Mouse (Mus musculus) neural tube, embryonic 14.5 days (tissue): ENCODE data around the gene Zdhhc20. TPM values are rescaled to one million over a fixed set of nuclear protein-coding genes. Genes with fewer than 3 reads are reported as not detected.
A peak's percentile ranks its signal among the peaks of the same experiment; 100 is the strongest.
"Not testable (repeated sequence)": the region's sequence is repeated elsewhere in the genome, so short reads cannot be mapped to it uniquely, and the experiment has no call there.

Source experiments
- ATAC-seq: fragments of 200-750 bp; cut with Nextera tagmentation; 2 replicates; pipeline ENCODE4 v1.8.0; 2017; ENCODE audit warnings: low read depth, mild to moderate bottlenecking, moderate TSS enrichment, moderate library complexity
- H3K27ac ChIP-seq: fragments of 300-500 bp; sonication (generic); 2 replicates; pipeline ENCODE4 v1.5.1; 2014; ENCODE audit warnings: low read depth, mild to moderate bottlenecking, control low read depth, low read length, moderate library complexity, mixed read lengths
- H3K27me3 ChIP-seq: fragments of 300-500 bp; sonication (generic); 2 replicates; pipeline ENCODE4 v1.6.1; 2014; ENCODE audit warnings: low read length; ENCODE audit not compliant: control insufficient read depth, insufficient read depth
- H3K36me3 ChIP-seq: fragments of 300-500 bp; sonication (generic); 2 replicates; pipeline ENCODE4 v1.6.1; 2014; ENCODE audit warnings: low read length, mixed read lengths; ENCODE audit not compliant: control insufficient read depth, insufficient read depth
- H3K4me1 ChIP-seq: fragments of 300-500 bp; sonication (generic); 2 replicates; pipeline ENCODE4 v1.6.1; 2014; ENCODE audit warnings: low read length; ENCODE audit not compliant: control insufficient read depth, insufficient read depth
- H3K4me2 ChIP-seq: fragments of 300-500 bp; sonication (generic); 2 replicates; pipeline ENCODE4 v1.6.1; 2014; ENCODE audit warnings: mild to moderate bottlenecking, low read depth, low read length, control low read depth
- H3K4me3 ChIP-seq: fragments of 300-500 bp; sonication (generic); 2 replicates; pipeline ENCODE4 v1.5.1; 2014; ENCODE audit warnings: low read depth, low read length, control low read depth, mixed read lengths
- H3K9ac ChIP-seq: fragments of 300-500 bp; sonication (generic); replicated peaks from 2 replicates; pipeline ENCODE4 v1.6.1; 2014; ENCODE audit warnings: low read depth, mild to moderate bottlenecking, control low read depth, low read length, mixed read lengths
- H3K9me3 ChIP-seq: fragments of 300-500 bp; sonication (generic); 2 replicates; pipeline ENCODE4 v1.6.1; 2016; ENCODE audit warnings: low read length; ENCODE audit not compliant: control insufficient read depth
- WGBS: fragments of 180-500 bp; shearing (Covaris S2); extraction: QIAGEN DNeasy Blood & Tissue Kit; methylation state at CpG from one replicate; pipeline ENCODE4 v1.1.7; 2014; 5-methylcytosine and 5-hydroxymethylcytosine counted together
- polyA plus RNA-seq: library from polyadenylated mRNA; unstranded; fragments of >200 nt; fragmentation: Nextera tagmentation; extraction: Ambion mirVana; gene quantifications from 2 replicates; pipeline ENCODE4 v1.2.1, GENCODE M21; 2014

Gene Zdhhc20
- polyA plus RNA-seq, 1 experiment from 2014 or later: 42.8 TPM

DNA sequence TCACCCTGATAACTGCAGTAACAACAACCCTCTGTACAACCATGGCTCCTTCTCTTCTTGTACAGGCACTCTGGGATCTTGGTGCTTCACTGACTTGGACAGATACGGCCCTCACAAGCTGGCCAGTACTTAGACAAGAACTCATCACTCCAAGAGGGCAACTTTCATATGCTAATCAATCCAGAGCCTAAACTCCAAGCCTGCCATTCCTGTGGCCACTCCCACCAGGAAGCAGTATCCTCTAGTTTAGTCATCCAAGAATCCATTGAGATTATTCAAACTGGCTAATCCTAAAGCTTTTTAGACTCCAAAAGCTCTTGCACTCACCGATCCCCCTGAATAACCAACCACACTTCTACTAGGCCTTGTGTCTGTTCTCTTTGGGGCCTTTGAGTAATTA is 37.1 kb downstream of the Zdhhc20 start:
- no peak overlapping the region for H3K27ac ChIP-seq
- no peak for ATAC-seq
- no peaks in the 10 kb centered on the region for H3K9me3 ChIP-seq
- H3K4me3 ChIP-seq: no peak overlapping the region
- H3K4me2 ChIP-seq: no peak overlapping the region
- H3K9ac ChIP-seq: no peak overlapping the region
- no peaks in the 10 kb centered on the region for H3K27me3 ChIP-seq
- H3K4me1 ChIP-seq: no peaks in the 10 kb centered on the region
- H3K36me3 ChIP-seq: peaks cover 12% of the 10 kb centered on the region; the same call in 1 of the 2 replicates
- 89% methylated on average over 2 of the region's 2 CpGs for WGBS

DNA sequence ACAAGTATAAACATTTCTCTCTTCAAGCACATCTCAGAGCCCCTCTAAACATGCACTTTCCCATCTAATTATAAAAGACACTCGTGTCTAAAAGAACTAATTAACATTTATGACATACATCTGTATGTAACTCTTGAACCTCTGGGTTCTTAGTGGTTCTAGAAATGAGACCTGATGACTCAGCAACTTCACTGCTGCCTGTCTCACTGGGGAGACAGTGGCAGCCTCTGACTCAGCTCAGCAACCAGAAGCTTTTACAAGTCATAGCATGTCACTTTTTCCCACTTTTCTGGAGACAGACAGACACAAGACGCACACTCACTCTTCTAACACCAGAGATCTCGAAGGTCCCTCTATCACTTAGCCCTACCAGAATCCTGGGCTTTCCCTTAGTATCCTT is 39.7 kb downstream of the Zdhhc20 start:
- WGBS: 82% methylated on average over 3 of the region's 3 CpGs
- Histone ChIP-seq H3K9me3 (no peaks in the 10 kb centered on the region), H3K27ac (no peak overlapping the region), H3K4me3 (no peak overlapping the region), H3K27me3 (no peaks in the 10 kb centered on the region), H3K9ac (no peak overlapping the region), H3K4me2 (no peak overlapping the region), H3K36me3 (peaks cover 14% of the 10 kb centered on the region), H3K4me1 (no peaks in the 10 kb centered on the region)
- ATAC-seq: no peak

DNA sequence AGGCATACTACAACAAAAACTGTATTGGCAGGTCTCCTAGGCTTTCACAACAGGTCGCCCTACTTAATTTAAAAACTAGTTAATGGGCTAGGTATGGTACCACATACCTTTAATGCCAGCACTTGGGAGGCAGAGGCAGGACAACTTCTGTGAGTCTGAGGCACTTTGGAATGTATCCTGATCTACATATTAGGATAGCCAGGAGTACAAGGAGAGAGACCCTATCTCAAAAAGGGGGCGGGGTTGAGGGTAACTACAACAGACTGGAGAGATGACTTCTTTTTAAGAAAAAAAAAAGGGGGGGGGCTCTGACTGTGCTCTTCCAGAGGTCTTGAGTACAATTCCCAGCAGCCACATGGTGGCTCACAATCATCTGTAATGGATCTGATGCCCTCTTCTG is 41.4 kb downstream of the Zdhhc20 start:
- Histone ChIP-seq H3K27me3 (no peaks in the 10 kb centered on the region), H3K9me3 (no peaks in the 10 kb centered on the region), H3K27ac (no peak overlapping the region), H3K36me3 (peaks cover 14% of the 10 kb centered on the region), H3K4me3 (no peak overlapping the region), H3K4me2 (no peak overlapping the region), H3K4me1 (no peaks in the 10 kb centered on the region), H3K9ac (no peak overlapping the region)
- no peak for ATAC-seq
- 93% methylated on average over 2 of the region's 2 CpGs for WGBS

DNA sequence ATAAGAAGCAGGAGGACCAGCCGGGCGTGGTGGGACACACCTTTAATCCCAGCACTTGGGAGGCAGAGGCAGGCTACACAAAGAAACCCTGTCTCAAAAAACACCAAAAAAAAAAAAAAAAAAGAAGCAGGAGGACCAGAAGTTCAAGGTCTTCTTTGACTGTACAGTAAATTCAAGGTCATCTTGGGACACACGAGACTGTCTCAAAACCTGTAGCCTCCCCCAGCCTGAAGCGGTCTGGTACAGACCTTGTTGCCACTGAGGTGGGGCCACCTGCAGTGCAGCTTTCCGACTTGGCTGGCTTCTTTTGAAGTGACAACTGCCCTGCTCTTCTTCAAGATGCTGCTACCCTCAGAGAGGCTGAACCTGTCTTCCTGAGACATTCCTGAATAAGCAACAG is 42.0 kb downstream of the Zdhhc20 start:
- WGBS: 87% methylated on average over 5 of the region's 5 CpGs
- H3K4me2 ChIP-seq, H3K4me1 ChIP-seq, ATAC-seq, H3K9me3 ChIP-seq, H3K27ac ChIP-seq, H3K36me3 ChIP-seq, H3K4me3 ChIP-seq, H3K27me3 ChIP-seq, H3K9ac ChIP-seq: not testable (repeated sequence)

DNA sequence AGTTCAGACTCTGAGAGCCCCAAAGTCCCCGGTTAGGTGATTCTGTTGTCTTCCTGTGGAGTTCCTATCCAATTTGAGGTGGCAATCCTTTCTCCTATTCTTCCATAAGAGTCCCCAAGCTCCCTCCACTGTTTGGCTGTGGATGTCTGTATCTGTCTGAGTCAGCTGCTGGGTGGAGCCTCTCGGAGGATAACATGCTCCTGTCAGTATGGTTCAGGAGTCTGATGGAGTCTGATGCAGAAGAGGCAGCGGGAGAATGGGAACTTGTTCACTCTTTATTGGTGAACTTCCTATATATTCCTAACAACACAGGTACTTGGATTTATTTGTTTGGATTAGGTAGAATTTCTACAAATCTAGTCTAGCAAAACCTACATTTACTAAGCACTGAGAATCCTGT is 45.5 kb downstream of the Zdhhc20 start:
- H3K4me3 ChIP-seq: no peak overlapping the region
- peaks cover 15% of the 10 kb centered on the region; the same call in 1 of the 2 replicates for H3K36me3 ChIP-seq
- H3K9ac ChIP-seq: no peak overlapping the region
- no peaks in the 10 kb centered on the region for H3K9me3 ChIP-seq
- H3K4me1 ChIP-seq: no peaks in the 10 kb centered on the region
- H3K4me2 ChIP-seq: no peak overlapping the region
- ATAC-seq: no peak
- H3K27me3 ChIP-seq: no peaks in the 10 kb centered on the region
- 95% methylated on average over 3 of the region's 3 CpGs for WGBS
- H3K27ac ChIP-seq: no peak overlapping the region

DNA sequence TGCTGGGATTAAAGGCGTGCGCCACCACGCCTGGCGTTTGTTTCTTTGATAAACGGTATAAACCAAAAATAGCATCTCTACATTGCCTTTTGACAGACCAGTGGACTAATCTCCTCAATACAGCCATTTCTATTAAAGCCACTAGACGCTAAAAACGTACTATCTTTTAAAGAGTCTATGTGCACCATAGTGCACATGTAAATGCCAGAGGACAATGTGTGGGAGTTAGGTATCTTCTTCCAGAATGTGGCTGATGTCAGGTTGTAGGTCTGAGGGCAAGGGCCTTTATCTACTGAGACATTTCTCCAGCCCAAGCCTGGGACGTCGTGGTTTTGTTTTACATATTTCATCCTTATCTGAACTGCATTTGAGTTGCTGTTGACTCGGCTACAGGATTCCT is 54.9 kb downstream of the Zdhhc20 start:
- peaks cover 33% of the 10 kb centered on the region for H3K36me3 ChIP-seq
- 95% methylated on average over 10 of the region's 10 CpGs for WGBS

DNA sequence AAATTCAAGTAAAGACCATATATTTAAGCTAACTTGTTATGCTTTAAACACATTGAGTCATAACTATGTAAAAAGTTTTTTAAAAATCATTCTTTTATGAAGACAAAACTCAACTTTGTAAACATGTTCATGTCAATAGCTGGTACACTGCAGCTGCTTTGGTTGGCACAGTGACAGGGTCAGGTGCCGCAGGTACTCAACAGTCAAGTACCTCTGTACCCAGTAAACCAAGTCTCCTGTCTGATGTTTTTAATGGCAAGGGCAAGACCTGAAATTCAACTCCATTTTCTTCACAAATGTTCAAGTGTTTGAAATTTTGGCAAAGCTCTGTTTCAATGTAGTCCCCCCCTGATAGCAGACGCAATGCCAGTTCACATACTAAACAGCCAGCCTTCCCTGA is 56.5 kb downstream of the Zdhhc20 start:
- no peak overlapping the region for H3K9ac ChIP-seq
- no peak overlapping the region for H3K27ac ChIP-seq
- no peak overlapping the region for H3K4me3 ChIP-seq
- no peaks in the 10 kb centered on the region for H3K9me3 ChIP-seq
- no peak overlapping the region for H3K4me2 ChIP-seq
- WGBS: 95% methylated on average over 2 of the region's 2 CpGs
- H3K36me3 ChIP-seq: peaks cover 26% of the 10 kb centered on the region
- no peaks in the 10 kb centered on the region for H3K4me1 ChIP-seq
- no peak for ATAC-seq
- H3K27me3 ChIP-seq: no peaks in the 10 kb centered on the region

More for the DNA sequence above, 54.9 kb downstream of the Zdhhc20 start:
- no peak for ATAC-seq
- Histone ChIP-seq H3K4me2 (no peak overlapping the region), H3K4me1 (no peaks in the 10 kb centered on the region), H3K27ac (no peak overlapping the region), H3K9ac (no peak overlapping the region), H3K9me3 (no peaks in the 10 kb centered on the region), H3K27me3 (no peaks in the 10 kb centered on the region), H3K4me3 (no peak overlapping the region)

DNA sequence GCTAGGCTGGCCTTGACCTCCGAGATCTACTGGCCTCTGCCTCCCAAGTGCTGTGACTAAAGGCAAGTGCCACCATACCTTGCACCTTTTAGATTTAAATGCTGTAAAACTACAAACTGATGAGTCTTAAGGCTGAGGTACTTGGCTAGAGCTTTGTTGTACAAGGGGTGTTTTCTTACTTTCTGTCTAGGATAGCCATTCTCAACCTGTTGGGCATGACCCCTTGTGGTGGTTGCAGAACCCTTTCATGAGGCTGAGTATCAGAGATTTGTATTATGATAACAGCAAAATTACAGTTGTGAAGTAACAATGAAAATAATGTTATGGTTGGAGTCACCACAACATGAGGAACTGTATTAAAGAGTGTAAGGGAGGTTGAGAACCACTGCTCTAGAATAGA is 62.8 kb downstream of the Zdhhc20 start:
- no peaks in the 10 kb centered on the region for H3K36me3 ChIP-seq
- H3K27me3 ChIP-seq: no peaks in the 10 kb centered on the region
- no peak for ATAC-seq
- H3K4me1 ChIP-seq: peaks cover 8% of the 10 kb centered on the region
- peak overlapping the region; percentile 51 for H3K4me3 ChIP-seq
- peak overlapping the region; percentile 84; the same call in 1 of the 2 replicates for H3K9ac ChIP-seq
- no peaks in the 10 kb centered on the region for H3K9me3 ChIP-seq
- H3K27ac ChIP-seq: no peak overlapping the region
- peak overlapping the region; percentile 63 for H3K4me2 ChIP-seq
- WGBS: 72% methylated on average over 1 of the region's 1 CpGs

DNA sequence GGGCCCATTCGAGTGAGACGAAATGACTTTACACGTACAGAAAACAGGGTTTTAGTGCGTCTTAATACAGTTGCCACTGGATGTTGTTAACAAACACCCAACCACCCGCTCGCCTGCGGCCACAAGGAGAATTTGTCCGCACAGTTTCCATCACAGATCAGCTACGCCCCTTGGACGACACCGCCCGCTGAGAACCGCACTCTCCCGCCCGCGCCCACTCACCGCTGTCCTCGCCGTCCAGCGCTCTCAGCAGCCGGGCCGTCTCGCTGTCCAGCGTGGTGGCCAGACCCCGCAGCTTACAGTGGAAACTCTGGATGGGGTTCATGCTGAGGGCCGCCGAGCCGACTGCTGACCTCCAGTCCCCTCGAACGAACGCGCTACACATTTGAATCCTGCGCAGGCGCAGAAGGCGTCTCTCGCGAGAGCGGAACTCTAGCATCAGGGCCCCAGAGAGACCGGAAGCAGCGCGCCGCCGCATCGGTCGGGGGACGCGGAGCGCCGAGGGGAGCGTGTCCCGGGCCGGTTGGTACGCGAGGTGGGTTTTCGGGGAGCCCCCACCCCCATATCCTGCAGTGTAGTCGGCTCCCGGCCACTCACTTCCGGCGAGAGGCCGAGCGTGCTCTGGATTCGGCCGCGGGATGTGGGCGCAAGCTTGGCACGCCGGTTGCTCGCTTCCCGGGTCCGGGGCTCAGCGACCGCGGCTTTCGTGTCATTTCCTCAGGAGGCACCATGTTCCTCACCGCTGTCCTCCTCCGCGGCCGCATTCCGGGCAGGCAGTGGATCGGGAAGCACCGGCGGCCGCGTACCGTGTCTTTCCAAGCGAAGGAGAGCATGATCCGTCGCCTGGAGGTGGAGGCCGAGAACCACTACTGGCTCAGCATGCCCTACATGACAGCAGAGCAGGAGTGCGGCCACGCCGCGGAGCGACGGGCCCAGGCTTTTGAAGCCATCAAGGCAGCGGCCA is 64.0 kb downstream of the Zdhhc20 start, which contains the start of the genes Ska3 and Mrpl57:
TSS of gene Ska3 (minus strand) at position 398 of the 964 bp plus-strand sequence.
TSS of gene Mrpl57 (plus strand) at position 447 of the 964 bp plus-strand sequence.
- Histone ChIP-seq H3K4me3 (peak within 1 kb of the TSS; percentile 51), H3K9me3 (no peaks in the 10 kb centered on the region), H3K27ac (peak within 1 kb of the TSS; percentile 74), H3K4me2 (peak within 1 kb of the TSS; percentile 63), H3K27me3 (no peaks in the 10 kb centered on the region), H3K4me1 (peaks cover 8% of the 10 kb centered on the region), H3K36me3 (no peaks in the 10 kb centered on the region), H3K9ac (peak within 1 kb of the TSS; percentile 84)
- WGBS: under 1% methylated on average over 93 of the region's 96 CpGs
- ATAC-seq: peak; percentile 98
